17 mouse cellular contexts compared by ENCODE assay signal in genomic region chr13:20733046-20733445, GRCm38 (mm10).
"Had no signal": no experiment of that assay in that cellular context is flagged by ENCODE, and none has a peak within 500 bp of the region (broad histone marks: within the 10 kb centered on the region; RNA-seq: fewer than 3 reads in every experiment).

No protein-coding gene starts in this region.

- H3K4me3 ChIP-seq: lung, embryonic 15.5 days; megakaryocyte, embryonic 14.5 days; midbrain, embryonic 13.5 days; midbrain, embryonic 15.5 days; neural tube, embryonic 12.5 days; stomach, embryonic 15.5 days had no signal

- DNase-seq: lung, adult 2 months; lung, postnatal 14 days; lung, postnatal 36 days; right cerebral cortex, postnatal 14 days; thymus, adult 2 months; thymus, postnatal 14 days; thymus, postnatal 36 days had no signal

- H3K4me1 ChIP-seq: lung, embryonic 15.5 days; megakaryocyte, embryonic 14.5 days; midbrain, embryonic 13.5 days; midbrain, embryonic 15.5 days; neural tube, embryonic 12.5 days; stomach, embryonic 15.5 days had no signal

- H3K27me3 ChIP-seq: lung, embryonic 15.5 days; megakaryocyte, embryonic 14.5 days; midbrain, embryonic 13.5 days; midbrain, embryonic 15.5 days; neural tube, embryonic 12.5 days; stomach, embryonic 15.5 days had no signal

- H3K4me2 ChIP-seq: lung, embryonic 15.5 days; midbrain, embryonic 11.5 days; midbrain, embryonic 13.5 days; midbrain, embryonic 15.5 days; neural tube, embryonic 12.5 days; stomach, embryonic 15.5 days had no signal

- H3K9ac ChIP-seq: lung, embryonic 15.5 days; midbrain, embryonic 13.5 days; midbrain, embryonic 15.5 days; neural tube, embryonic 12.5 days; stomach, embryonic 15.5 days had no signal

- ATAC-seq: lung, postnatal 0 days; midbrain, embryonic 13.5 days; midbrain, embryonic 15.5 days had no signal

- H3K9me3 ChIP-seq: lung, embryonic 15.5 days; megakaryocyte, embryonic 14.5 days; midbrain, embryonic 13.5 days; midbrain, embryonic 15.5 days; neural tube, embryonic 12.5 days; stomach, embryonic 15.5 days had no signal

- H3K36me3 ChIP-seq: lung, embryonic 15.5 days; midbrain, embryonic 13.5 days; midbrain, embryonic 15.5 days; neural tube, embryonic 12.5 days; stomach, embryonic 15.5 days had no signal

- H3K27ac ChIP-seq: lung, embryonic 15.5 days; macrophage; midbrain, embryonic 13.5 days; midbrain, embryonic 15.5 days; neural tube, embryonic 12.5 days; stomach, embryonic 15.5 days; stomach, postnatal 0 days had no signal
